Mouse (Mus musculus): ENCODE measurements around the gene Nup205. TPM values are rescaled to one million over a fixed set of nuclear protein-coding genes. Genes with fewer than 3 reads are reported as not detected.

Gene Nup205
- total RNA-seq (2014; fragmentation: Nextera tagmentation) (99.2 and 113 TPM in 2 replicates), total RNA-seq (2017) (88.9 and 93.8 TPM in 2 replicates), polyA plus RNA-seq (2012) (4.1 and 8.2 TPM in 2 replicates)

GRCm38 (mm10) chr6:35176979-35177649 is at the start of gene Nup205:
Gene Nup205, plus strand, starts transcription at chr6:35177421.
- H3K9me3 ChIP-seq (replicated peaks) = no peaks in the 10 kb centered on the region
- peak within 1 kb of the TSS; percentile 89 for H3K4me3 ChIP-seq (ENCODE audit: low read depth, low read length)
- peaks cover 20% of the 10 kb centered on the region for H3K4me1 ChIP-seq (ENCODE audit: insufficient read depth, low read depth, low read length)
- ATAC-seq (ENCODE audit: extremely low read depth, insufficient number of reproducible peaks, low FRiP score, poor library complexity, severe bottlenecking) (peak; percentile 71), DNase-seq (ENCODE audit: low spot score) (peak; percentile 73)
- peaks cover 20% of the 10 kb centered on the region for H3K36me3 ChIP-seq (replicated peaks)
- no peaks in the 10 kb centered on the region; the same call in 1 of the 2 replicates for H3K27me3 ChIP-seq (ENCODE audit: insufficient read depth, low read length)
- no peak for TF ChIP-seq POLR2AphosphoS5 (IDR thresholded peaks at IDR 0.05; ENCODE audit: insufficient replicate concordance, low read depth, low read length)
- TF ChIP-seq GATA1 (IDR thresholded peaks at IDR 0.05; ENCODE audit: borderline replicate concordance, low read length) = no peak
- TF ChIP-seq TAL1 (conservative IDR thresholded peaks at IDR 0.05; ENCODE audit: low read depth, low read length) = no peak
- no peak for TF ChIP-seq GATA2 (IDR thresholded peaks at IDR 0.05; ENCODE audit: borderline replicate concordance, low read depth, low read length)
- no peak for TF ChIP-seq CTCF (IDR thresholded peaks at IDR 0.05; ENCODE audit: low read depth, low read length)

GRCm38 (mm10) chr6:35132806-35133205 is 44.4 kb upstream of the Nup205 start:
- no peaks in the 10 kb centered on the region for H3K27me3 ChIP-seq (ENCODE audit: insufficient read depth, low read length)
- ATAC-seq (ENCODE audit: extremely low read depth, insufficient number of reproducible peaks, low FRiP score, poor library complexity, severe bottlenecking) = no peak
- no peak for TF ChIP-seq POLR2AphosphoS5 (IDR thresholded peaks at IDR 0.05; ENCODE audit: insufficient replicate concordance, low read depth, low read length)
- peak overlapping the region; percentile 82 for H3K4me3 ChIP-seq (ENCODE audit: low read depth, low read length)
- no peaks in the 10 kb centered on the region for H3K9me3 ChIP-seq (replicated peaks)
- peaks cover 28% of the 10 kb centered on the region for H3K4me1 ChIP-seq (ENCODE audit: insufficient read depth, low read depth, low read length)
- H3K36me3 ChIP-seq (replicated peaks) = peaks cover 5% of the 10 kb centered on the region
- peak; percentile 13 for DNase-seq (ENCODE audit: low spot score)

- H3K4me3 ChIP-seq (ENCODE audit: low read depth, low read length) = peak overlapping the region; percentile 82
- H3K27me3 ChIP-seq (ENCODE audit: insufficient read depth, low read length) = no peaks in the 10 kb centered on the region
- H3K4me1 ChIP-seq (ENCODE audit: insufficient read depth, low read depth, low read length) = peaks cover 28% of the 10 kb centered on the region
- DNase-seq (ENCODE audit: low spot score) = peak; percentile 37
- no peaks in the 10 kb centered on the region for H3K9me3 ChIP-seq (replicated peaks)
- H3K36me3 ChIP-seq (replicated peaks) = peaks cover 5% of the 10 kb centered on the region
- ATAC-seq (ENCODE audit: extremely low read depth, insufficient number of reproducible peaks, low FRiP score, poor library complexity, severe bottlenecking) = peak; percentile 32
- TF ChIP-seq GATA1 (IDR thresholded peaks at IDR 0.05; ENCODE audit: borderline replicate concordance, low read length) (no peak), TAL1 (conservative IDR thresholded peaks at IDR 0.05; ENCODE audit: low read depth, low read length) (no peak), POLR2AphosphoS5 (IDR thresholded peaks at IDR 0.05; ENCODE audit: insufficient replicate concordance, low read depth, low read length) (no peak), GATA2 (IDR thresholded peaks at IDR 0.05; ENCODE audit: borderline replicate concordance, low read depth, low read length) (no peak), CTCF (IDR thresholded peaks at IDR 0.05; ENCODE audit: low read depth, low read length) (no peak)
These were observed 44.0 kb upstream of the Nup205 start for GRCm38 (mm10) chr6:35133246-35133578.

GRCm38 (mm10) chr6:35133579-35134488 is 43.4 kb upstream of the Nup205 start, which contains the start of gene Cnot4:
Gene Cnot4, minus strand, starts transcription at chr6:35133724.
- no peak for TF ChIP-seq GATA1 (IDR thresholded peaks at IDR 0.05; ENCODE audit: borderline replicate concordance, low read length)
- no peak for TF ChIP-seq POLR2AphosphoS5 (IDR thresholded peaks at IDR 0.05; ENCODE audit: insufficient replicate concordance, low read depth, low read length)
- no peak for TF ChIP-seq CTCF (IDR thresholded peaks at IDR 0.05; ENCODE audit: low read depth, low read length)
- no peak for TF ChIP-seq TAL1 (conservative IDR thresholded peaks at IDR 0.05; ENCODE audit: low read depth, low read length)
- ATAC-seq (ENCODE audit: extremely low read depth, insufficient number of reproducible peaks, low FRiP score, poor library complexity, severe bottlenecking) (peak; percentile 96), DNase-seq (ENCODE audit: low spot score) (peak; percentile 88)
- Histone ChIP-seq H3K4me3 (ENCODE audit: low read depth, low read length) (peak within 1 kb of the TSS; percentile 82), H3K4me1 (ENCODE audit: insufficient read depth, low read depth, low read length) (peaks cover 28% of the 10 kb centered on the region), H3K36me3 (replicated peaks) (peaks cover 3% of the 10 kb centered on the region), H3K27me3 (ENCODE audit: insufficient read depth, low read length) (no peaks in the 10 kb centered on the region), H3K9me3 (replicated peaks) (no peaks in the 10 kb centered on the region)

GRCm38 (mm10) chr6:35134844-35135243 is 42.4 kb upstream of the Nup205 start:
- Histone ChIP-seq H3K9me3 (replicated peaks) (no peaks in the 10 kb centered on the region), H3K27me3 (ENCODE audit: insufficient read depth, low read length) (no peaks in the 10 kb centered on the region), H3K4me3 (ENCODE audit: low read depth, low read length) (peak overlapping the region; percentile 82), H3K36me3 (replicated peaks) (no peaks in the 10 kb centered on the region), H3K4me1 (ENCODE audit: insufficient read depth, low read depth, low read length) (peaks cover 25% of the 10 kb centered on the region)
- no peak for TF ChIP-seq GATA2 (IDR thresholded peaks at IDR 0.05; ENCODE audit: borderline replicate concordance, low read depth, low read length)
- no peak for TF ChIP-seq POLR2AphosphoS5 (IDR thresholded peaks at IDR 0.05; ENCODE audit: insufficient replicate concordance, low read depth, low read length)
- no peak for TF ChIP-seq TAL1 (conservative IDR thresholded peaks at IDR 0.05; ENCODE audit: low read depth, low read length)
- no peak for TF ChIP-seq GATA1 (IDR thresholded peaks at IDR 0.05; ENCODE audit: borderline replicate concordance, low read length)
- no peak for TF ChIP-seq CTCF (IDR thresholded peaks at IDR 0.05; ENCODE audit: low read depth, low read length)
- no peak for ATAC-seq (ENCODE audit: extremely low read depth, insufficient number of reproducible peaks, low FRiP score, poor library complexity, severe bottlenecking)
- DNase-seq (ENCODE audit: low spot score) = no peak

- Histone ChIP-seq H3K4me1 (ENCODE audit: insufficient read depth, low read depth, low read length) (peaks cover 4% of the 10 kb centered on the region; the same call in 1 of the 2 replicates), H3K4me3 (ENCODE audit: low read depth, low read length) (no peak overlapping the region), H3K9me3 (replicated peaks) (peaks cover 7% of the 10 kb centered on the region), H3K36me3 (replicated peaks) (no peaks in the 10 kb centered on the region), H3K27me3 (ENCODE audit: insufficient read depth, low read length) (no peaks in the 10 kb centered on the region)
- ATAC-seq (ENCODE audit: extremely low read depth, insufficient number of reproducible peaks, low FRiP score, poor library complexity, severe bottlenecking) (no peak), DNase-seq (ENCODE audit: low spot score) (no peak)
- TF ChIP-seq GATA1 (IDR thresholded peaks at IDR 0.05; ENCODE audit: borderline replicate concordance, low read length) = no peak
- TF ChIP-seq GATA2 (IDR thresholded peaks at IDR 0.05; ENCODE audit: borderline replicate concordance, low read depth, low read length) = no peak
- no peak for TF ChIP-seq POLR2AphosphoS5 (IDR thresholded peaks at IDR 0.05; ENCODE audit: insufficient replicate concordance, low read depth, low read length)
- no peak for TF ChIP-seq TAL1 (conservative IDR thresholded peaks at IDR 0.05; ENCODE audit: low read depth, low read length)
- TF ChIP-seq CTCF (IDR thresholded peaks at IDR 0.05; ENCODE audit: low read depth, low read length) = no peak
These were observed 36.9 kb upstream of the Nup205 start for GRCm38 (mm10) chr6:35140351-35140750.
